Mouse (Mus musculus) liver, postnatal 0 days (tissue): ENCODE measurements around the gene Irgq. TPM values are rescaled to one million over a fixed set of nuclear protein-coding genes. Genes with fewer than 3 reads are reported as not detected.

ENCODE experiments used
- ATAC-seq: fragments of 200-750 bp; cut with Nextera tagmentation; 2 replicates; pipeline ENCODE4 v1.8.0; 2017; ENCODE audit warnings: mild to moderate bottlenecking, moderate library complexity
- DNase-seq: peaks from one replicate; pipeline ENCODE4 v3.0.0-alpha.2; 2016
- H3K27ac ChIP-seq: fragments of 300-500 bp; sonication (generic); 2 replicates; pipeline ENCODE4 v1.5.1; 2014; ENCODE audit warnings: antibody characterized with exemption, moderate library complexity, mild to moderate bottlenecking, low read depth
- H3K27me3 ChIP-seq: fragments of 300-500 bp; sonication (generic); 2 replicates; pipeline ENCODE4 v1.6.1; 2014; ENCODE audit warnings: low read length, control low read depth, mixed read lengths; ENCODE audit not compliant: insufficient read depth
- H3K36me3 ChIP-seq: fragments of 300-500 bp; sonication (generic); replicated peaks from 2 replicates; pipeline ENCODE4 v1.6.1; 2014; ENCODE audit warnings: mild to moderate bottlenecking, control low read depth, low read length, moderate library complexity, mixed read lengths; ENCODE audit not compliant: insufficient read depth
- H3K4me1 ChIP-seq: fragments of 300-500 bp; sonication (generic); 2 replicates; pipeline ENCODE4 v1.6.1; 2014; ENCODE audit warnings: antibody characterized with exemption, mild to moderate bottlenecking, control low read depth; ENCODE audit not compliant: insufficient read depth
- H3K4me2 ChIP-seq: fragments of 300-500 bp; sonication (generic); 2 replicates; pipeline ENCODE4 v1.6.1; 2014; ENCODE audit warnings: low read depth, mild to moderate bottlenecking, low read length, moderate library complexity, mixed read lengths
- H3K4me3 ChIP-seq: fragments of 300-500 bp; sonication (generic); 2 replicates; pipeline ENCODE4 v1.5.1; 2014; ENCODE audit warnings: low read depth, low read length
- H3K9ac ChIP-seq: fragments of 300-500 bp; sonication (generic); replicated peaks from 2 replicates; pipeline ENCODE4 v1.6.1; 2014; ENCODE audit warnings: mild to moderate bottlenecking, moderate library complexity
- H3K9me3 ChIP-seq: fragments of 300-500 bp; sonication (generic); 2 replicates; pipeline ENCODE4 v1.6.1; 2016; ENCODE audit warnings: mild to moderate bottlenecking, control low read depth, low read length, mixed read lengths
- CTCF ChIP-seq: sonication (generic); IDR thresholded peaks from 2 replicates; pipeline ENCODE4 v1.5.1; 2016; ENCODE audit warnings: antibody characterized with exemption, low read depth
- EP300 ChIP-seq: IDR thresholded peaks from 2 replicates; pipeline ENCODE4 v1.6.1; 2016; ENCODE audit warnings: antibody characterized with exemption, low read depth, mild to moderate bottlenecking
- WGBS: fragments of 180-500 bp; shearing (Covaris S2); extraction: QIAGEN DNeasy Blood & Tissue Kit; methylation state at CpG from one replicate; pipeline ENCODE4 v1.1.7; 2014; ENCODE audit not compliant: insufficient replicate concordance; 5-methylcytosine and 5-hydroxymethylcytosine counted together
- polyA plus RNA-seq: library from polyadenylated mRNA; unstranded; fragments of >200 nt; fragmentation: Nextera tagmentation; extraction: Ambion mirVana; gene quantifications from 2 replicates; pipeline ENCODE4 v1.2.1, GENCODE M21; 2015

Gene Irgq
- polyA plus RNA-seq, 1 experiment from 2014 or later: 1.3 TPM

DNA sequence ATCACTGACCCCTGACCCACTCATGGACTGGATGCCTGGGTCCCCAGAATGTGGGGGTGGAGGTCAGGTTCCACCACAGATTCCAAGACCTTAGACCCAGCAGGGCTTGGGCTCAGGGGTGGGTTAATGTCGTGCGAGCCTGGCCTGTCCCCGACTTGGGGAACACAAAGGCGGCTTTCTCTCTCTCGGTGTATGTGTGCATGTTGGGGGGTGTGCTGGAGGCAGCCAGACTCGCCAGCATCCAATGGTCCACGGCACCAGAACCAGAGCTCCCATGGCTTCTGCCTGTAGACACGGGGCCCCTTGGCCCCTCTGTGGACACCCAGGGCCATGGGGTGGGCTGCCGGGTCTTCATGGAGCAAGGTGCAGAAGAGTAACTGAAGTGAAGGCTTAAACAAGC is 45.0 kb upstream of the Irgq start:
- no peak overlapping the region for H3K4me2 ChIP-seq
- no peak overlapping the region for H3K9ac ChIP-seq
- no peak overlapping the region for H3K4me3 ChIP-seq
- no peaks in the 10 kb centered on the region for H3K36me3 ChIP-seq
- H3K4me1 ChIP-seq: peaks cover 16% of the 10 kb centered on the region
- TF ChIP-seq EP300 (no peak), CTCF (no peak)
- ATAC-seq (no peak), DNase-seq (no peak)
- 69% methylated on average over 9 of the region's 9 CpGs for WGBS
- H3K27ac ChIP-seq: no peak overlapping the region
- no peaks in the 10 kb centered on the region for H3K9me3 ChIP-seq
- H3K27me3 ChIP-seq: peaks cover 42% of the 10 kb centered on the region

DNA sequence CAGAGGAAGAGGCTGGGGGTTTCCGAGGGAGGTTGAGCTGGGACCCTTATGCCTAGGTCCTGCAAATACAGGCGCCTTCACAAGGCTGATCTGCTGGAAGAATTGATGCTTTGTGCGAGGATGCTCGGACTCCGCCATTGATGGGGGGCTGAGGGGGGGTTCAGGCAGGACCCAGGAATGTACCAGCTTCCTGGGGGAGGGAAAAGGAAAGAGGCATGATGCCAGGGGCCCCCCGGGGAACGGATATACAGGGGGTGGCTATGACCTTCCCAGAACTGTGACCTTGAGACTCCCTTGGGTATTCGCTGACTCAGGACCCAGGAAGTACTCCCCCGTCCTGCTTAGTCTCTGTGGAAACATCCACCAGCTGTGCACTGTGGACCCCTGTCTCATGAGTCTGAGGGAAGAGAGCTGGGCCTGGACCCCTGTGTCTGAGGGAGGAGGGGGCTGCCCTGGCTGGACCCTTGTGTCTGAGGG is 43.8 kb upstream of the Irgq start:
- 57% methylated on average over 9 of the region's 9 CpGs for WGBS
- Histone ChIP-seq H3K36me3 (no peaks in the 10 kb centered on the region), H3K27ac (no peak overlapping the region), H3K27me3 (peaks cover 31% of the 10 kb centered on the region), H3K9ac (no peak overlapping the region), H3K9me3 (no peaks in the 10 kb centered on the region), H3K4me1 (peaks cover 10% of the 10 kb centered on the region), H3K4me2 (no peak overlapping the region), H3K4me3 (no peak overlapping the region)
- DNase-seq (no peak), ATAC-seq (no peak)
- TF ChIP-seq CTCF (no peak), EP300 (no peak)

DNA sequence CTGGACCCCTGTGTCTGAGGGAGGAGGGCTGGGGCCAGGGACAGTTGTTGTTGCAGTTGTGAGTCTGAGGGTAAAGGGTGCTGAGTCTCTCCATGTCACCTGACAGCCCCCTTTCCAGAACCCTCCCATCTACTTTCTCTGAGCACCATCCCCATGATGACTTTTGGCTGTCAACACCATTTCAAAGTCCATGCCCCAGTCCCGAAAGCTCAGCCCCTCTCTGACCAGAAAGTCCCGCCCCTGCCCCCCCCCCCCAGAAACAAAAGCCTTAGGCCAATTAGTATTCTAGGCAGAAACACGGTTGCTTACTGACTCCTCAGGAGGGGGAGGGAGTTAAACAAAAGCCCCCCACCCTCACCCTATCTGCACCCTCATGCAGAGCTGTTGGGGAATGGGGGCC is 43.1 kb upstream of the Irgq start:
- Histone ChIP-seq H3K36me3 (no peaks in the 10 kb centered on the region), H3K4me1 (0 out of 2 replicates have a peak, but pooled peaks cover 4% of the 10 kb centered on the region), H3K4me2 (no peak overlapping the region), H3K9me3 (no peaks in the 10 kb centered on the region), H3K27ac (no peak overlapping the region), H3K27me3 (peaks cover 25% of the 10 kb centered on the region), H3K9ac (no peak overlapping the region), H3K4me3 (no peak overlapping the region)
- DNase-seq (no peak), ATAC-seq (peak; percentile 43)
- WGBS: 35% methylated on average over 2 of the region's 3 CpGs
- no peak for TF ChIP-seq EP300
- TF ChIP-seq CTCF: no peak

DNA sequence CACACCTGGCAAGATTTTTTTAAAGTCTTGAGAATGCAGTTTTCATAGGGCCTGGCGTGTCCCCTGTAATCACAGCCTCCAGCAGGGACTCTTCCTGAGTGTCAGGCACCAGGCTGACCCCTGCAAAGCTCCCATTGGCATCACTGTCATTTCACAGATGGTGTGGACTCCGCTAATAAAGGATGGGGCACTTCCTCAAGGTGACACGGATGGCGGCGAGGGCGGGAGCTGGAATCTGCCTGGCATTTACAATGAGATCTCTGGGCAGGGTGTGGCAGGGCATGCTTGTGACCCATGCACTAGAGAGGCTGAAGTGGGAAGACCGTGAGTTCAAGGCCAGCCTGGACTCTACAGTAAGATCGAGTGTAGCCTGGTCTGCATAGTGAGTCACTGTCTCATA is 42.2 kb upstream of the Irgq start:
- Histone ChIP-seq H3K9ac (no peak overlapping the region), H3K4me2 (no peak overlapping the region), H3K27me3 (peaks cover 16% of the 10 kb centered on the region), H3K36me3 (no peaks in the 10 kb centered on the region), H3K9me3 (no peaks in the 10 kb centered on the region), H3K4me3 (no peak overlapping the region), H3K27ac (no peak overlapping the region), H3K4me1 (0 out of 2 replicates have a peak, but pooled peaks cover 4% of the 10 kb centered on the region)
- 77% methylated on average over 8 of the region's 8 CpGs for WGBS
- DNase-seq (no peak), ATAC-seq (no peak)
- TF ChIP-seq CTCF (no peak), EP300 (no peak)

DNA sequence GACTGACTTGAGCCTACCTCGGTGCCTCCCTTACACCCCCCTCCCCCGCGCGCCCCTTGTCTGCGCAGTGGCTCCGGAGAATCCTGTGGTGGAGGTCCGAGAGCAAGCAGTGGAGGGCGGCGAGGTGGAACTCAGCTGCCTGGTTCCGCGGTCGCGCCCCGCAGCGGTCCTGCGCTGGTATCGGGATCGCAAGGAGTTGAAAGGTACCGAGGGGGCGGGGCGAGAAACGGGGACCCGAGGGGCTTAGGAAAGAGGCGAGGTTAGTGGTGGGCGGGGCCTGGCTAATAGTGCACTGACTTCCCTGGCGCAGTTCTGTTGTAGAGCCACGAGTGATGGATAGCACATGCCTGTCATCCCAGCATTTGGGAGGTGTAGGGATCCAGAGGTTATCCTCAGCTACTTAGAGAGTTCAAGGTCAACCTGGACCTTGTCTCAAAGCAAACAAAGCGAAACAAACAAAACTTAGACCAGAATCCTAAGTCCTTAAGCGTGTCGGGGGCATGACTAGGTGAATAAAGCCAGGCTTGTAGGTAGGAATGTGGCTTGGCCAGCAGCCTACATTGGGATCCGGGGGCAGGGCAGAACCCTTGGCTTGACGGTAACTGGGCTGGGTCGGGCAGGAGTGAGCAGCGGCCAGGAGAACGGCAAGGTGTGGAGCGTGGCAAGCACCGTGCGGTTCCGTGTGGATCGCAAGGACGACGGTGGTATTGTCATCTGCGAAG is 30.5 kb upstream of the Irgq start:
- peak overlapping the region; percentile 35 for H3K4me2 ChIP-seq
- no peak for ATAC-seq

DNA sequence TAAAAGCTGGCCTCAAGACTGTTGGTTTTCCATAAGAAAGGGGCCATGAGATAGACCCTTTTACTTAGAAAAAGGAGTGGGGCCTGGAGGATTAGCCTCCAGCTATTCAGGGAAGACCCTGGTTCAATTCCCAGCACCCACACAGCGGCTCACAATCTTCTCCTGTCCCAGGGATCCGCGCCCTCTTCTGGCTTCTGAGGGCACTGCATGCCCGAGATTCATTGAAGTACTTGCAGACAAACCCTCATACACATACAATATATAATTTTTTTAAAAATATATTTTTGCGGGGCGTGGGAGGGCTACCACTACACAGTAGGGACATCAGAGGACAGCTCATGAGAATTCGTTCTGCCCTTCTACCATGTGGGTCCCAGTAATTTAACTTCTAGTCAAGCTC is 29.6 kb upstream of the Irgq start:
- TF ChIP-seq CTCF (peak; percentile 57), EP300 (no peak)
- H3K36me3 ChIP-seq: no peaks in the 10 kb centered on the region
- 29% methylated on average over 7 of the region's 7 CpGs for WGBS
- H3K4me2 ChIP-seq: no peak overlapping the region
- no peak overlapping the region for H3K9ac ChIP-seq
- H3K4me3 ChIP-seq: no peak overlapping the region
- peak; percentile 56 for DNase-seq
- H3K27me3 ChIP-seq: peaks cover 45% of the 10 kb centered on the region
- H3K9me3 ChIP-seq: 0 out of 2 replicates have a peak, but pooled peaks cover 2% of the 10 kb centered on the region
- H3K4me1 ChIP-seq: peaks cover 12% of the 10 kb centered on the region
- H3K27ac ChIP-seq: no peak overlapping the region
- no peak for ATAC-seq

More for the DNA sequence above, 30.5 kb upstream of the Irgq start:
- DNase-seq: no peak
- Histone ChIP-seq H3K27me3 (peaks cover 45% of the 10 kb centered on the region), H3K27ac (no peak overlapping the region), H3K4me3 (no peak overlapping the region), H3K4me1 (peaks cover 6% of the 10 kb centered on the region), H3K9ac (no peak overlapping the region), H3K36me3 (no peaks in the 10 kb centered on the region), H3K9me3 (0 out of 2 replicates have a peak, but pooled peaks cover 2% of the 10 kb centered on the region)
- no peak for TF ChIP-seq CTCF
- no peak for TF ChIP-seq EP300
- 11% methylated on average over 41 of the region's 43 CpGs for WGBS
